Mouse (Mus musculus) midbrain, embryonic 14.5 days (tissue): ENCODE measurements around the gene Ndst2. TPM values are rescaled to one million over a fixed set of nuclear protein-coding genes. Genes with fewer than 3 reads are reported as not detected.

Experiments
- ATAC-seq: fragments of 200-750 bp; cut with Nextera tagmentation; 2 replicates; pipeline ENCODE4 v1.8.0; 2017; ENCODE audit warnings: moderate number of reproducible peaks, moderate library complexity; ENCODE audit not compliant: low FRiP score, low TSS enrichment
- DNase-seq: peaks from one replicate; pipeline ENCODE4 v3.0.0-alpha.2; 2015
- H3K27ac ChIP-seq: fragments of 300-500 bp; sonication (generic); replicated peaks from 2 replicates; pipeline ENCODE4 v1.5.1; 2014; ENCODE audit warnings: mild to moderate bottlenecking, low read depth, low read length, moderate library complexity
- H3K27me3 ChIP-seq: fragments of 300-500 bp; sonication (generic); 2 replicates; pipeline ENCODE4 v1.6.1; 2014; ENCODE audit warnings: low read length, control low read depth, mixed read lengths; ENCODE audit not compliant: control insufficient read depth, insufficient read depth
- H3K36me3 ChIP-seq: fragments of 300-500 bp; sonication (generic); 2 replicates; pipeline ENCODE4 v1.6.1; 2014; ENCODE audit warnings: low read length, control low read depth; ENCODE audit not compliant: control insufficient read depth, insufficient read depth
- H3K4me1 ChIP-seq: fragments of 300-500 bp; sonication (generic); 2 replicates; pipeline ENCODE4 v1.6.1; 2014; ENCODE audit warnings: mild to moderate bottlenecking, antibody characterized with exemption, low read length, control low read depth; ENCODE audit not compliant: control insufficient read depth, insufficient read depth
- H3K4me2 ChIP-seq: fragments of 300-500 bp; sonication (generic); 2 replicates; pipeline ENCODE4 v1.6.1; 2014; ENCODE audit warnings: mild to moderate bottlenecking, low read length, moderate library complexity
- H3K4me3 ChIP-seq: fragments of 300-500 bp; sonication (generic); replicated peaks from 2 replicates; pipeline ENCODE4 v1.5.1; 2014; ENCODE audit warnings: low read depth, low read length
- H3K9ac ChIP-seq: fragments of 300-500 bp; sonication (generic); replicated peaks from 2 replicates; pipeline ENCODE4 v1.6.1; 2014; ENCODE audit warnings: mild to moderate bottlenecking, low read length, moderate library complexity
- H3K9me3 ChIP-seq: fragments of 300-500 bp; sonication (generic); 2 replicates; pipeline ENCODE4 v1.6.1; 2016; ENCODE audit warnings: low read length, control low read depth, mixed read lengths; ENCODE audit not compliant: control insufficient read depth
- WGBS: fragments of 180-500 bp; shearing (Covaris S2); extraction: QIAGEN DNeasy Blood & Tissue Kit; methylation state at CpG from one replicate; pipeline ENCODE4 v1.1.7; 2014; 5-methylcytosine and 5-hydroxymethylcytosine counted together
- polyA plus RNA-seq: library from polyadenylated mRNA; unstranded; fragments of >200 nt; fragmentation: Nextera tagmentation; extraction: Ambion mirVana; gene quantifications from 2 replicates; pipeline ENCODE4 v1.2.1, GENCODE M21; 2014

Ndst2 gene
- polyA plus RNA-seq, 1 experiment from 2014 or later = 20.5 TPM

GRCm38 (mm10) chr14:20748388-20748787 is 14.0 kb upstream of the Ndst2 start:
- 82% methylated on average over 4 of the region's 4 CpGs for WGBS
- H3K4me2 ChIP-seq = no peak overlapping the region
- H3K36me3 ChIP-seq = peaks cover 35% of the 10 kb centered on the region
- DNase-seq (no peak), ATAC-seq (no peak)
- no peak overlapping the region for H3K27ac ChIP-seq
- no peaks in the 10 kb centered on the region for H3K9me3 ChIP-seq
- no peak overlapping the region for H3K9ac ChIP-seq
- H3K27me3 ChIP-seq = no peaks in the 10 kb centered on the region
- H3K4me3 ChIP-seq = no peak overlapping the region
- H3K4me1 ChIP-seq = no peaks in the 10 kb centered on the region

GRCm38 (mm10) chr14:20746935-20747334 is 12.6 kb upstream of the Ndst2 start:
- ATAC-seq (no peak), DNase-seq (no peak)
- Histone ChIP-seq H3K4me3 (no peak overlapping the region), H3K9ac (no peak overlapping the region), H3K4me2 (no peak overlapping the region), H3K36me3 (peaks cover 39% of the 10 kb centered on the region), H3K27me3 (no peaks in the 10 kb centered on the region), H3K9me3 (no peaks in the 10 kb centered on the region), H3K4me1 (no peaks in the 10 kb centered on the region), H3K27ac (no peak overlapping the region)
- WGBS = 90% methylated on average over 3 of the region's 3 CpGs

GRCm38 (mm10) chr14:20743614-20744013 is 9.3 kb upstream of the Ndst2 start:
- Histone ChIP-seq H3K27me3 (no peaks in the 10 kb centered on the region), H3K9ac (no peak overlapping the region), H3K9me3 (no peaks in the 10 kb centered on the region), H3K4me2 (no peak overlapping the region), H3K4me3 (no peak overlapping the region), H3K4me1 (no peaks in the 10 kb centered on the region), H3K27ac (no peak overlapping the region), H3K36me3 (peaks cover 63% of the 10 kb centered on the region)
- DNase-seq = no peak
- WGBS = 93% methylated on average over 3 of the region's 3 CpGs
- no peak for ATAC-seq

- H3K9ac ChIP-seq = no peak overlapping the region
- H3K27me3 ChIP-seq = no peaks in the 10 kb centered on the region
- H3K4me1 ChIP-seq = no peaks in the 10 kb centered on the region
- no peak overlapping the region for H3K27ac ChIP-seq
- 87% methylated on average over 9 of the region's 9 CpGs for WGBS
- DNase-seq = no peak
- H3K4me2 ChIP-seq = no peak overlapping the region
- H3K36me3 ChIP-seq = peaks cover 68% of the 10 kb centered on the region
- ATAC-seq = no peak
- no peaks in the 10 kb centered on the region for H3K9me3 ChIP-seq
- H3K4me3 ChIP-seq = no peak overlapping the region
Observed at GRCm38 (mm10) chr14:20741301-20741700, 6.9 kb upstream of the Ndst2 start.

GRCm38 (mm10) chr14:20738511-20738910 is 4.1 kb upstream of the Ndst2 start:
- peaks cover 2% of the 10 kb centered on the region for H3K4me1 ChIP-seq
- WGBS = 90% methylated on average over 8 of the region's 8 CpGs
- DNase-seq (no peak), ATAC-seq (no peak)
- no peak overlapping the region for H3K4me2 ChIP-seq
- H3K36me3 ChIP-seq = peaks cover 57% of the 10 kb centered on the region
- no peak overlapping the region for H3K4me3 ChIP-seq
- no peak overlapping the region for H3K9ac ChIP-seq
- H3K27ac ChIP-seq = no peak overlapping the region
- H3K27me3 ChIP-seq = no peaks in the 10 kb centered on the region
- no peaks in the 10 kb centered on the region for H3K9me3 ChIP-seq

GRCm38 (mm10) chr14:20737306-20737705 is 2.9 kb upstream of the Ndst2 start:
- peaks cover 7% of the 10 kb centered on the region for H3K4me1 ChIP-seq
- H3K9me3 ChIP-seq = no peaks in the 10 kb centered on the region
- DNase-seq = peak; percentile 57
- no peak overlapping the region for H3K9ac ChIP-seq
- no peak overlapping the region for H3K27ac ChIP-seq
- H3K4me3 ChIP-seq = no peak overlapping the region
- H3K4me2 ChIP-seq = no peak overlapping the region
- ATAC-seq = no peak
- WGBS = 37% methylated on average over 14 of the region's 14 CpGs
- H3K36me3 ChIP-seq = peaks cover 53% of the 10 kb centered on the region
- H3K27me3 ChIP-seq = no peaks in the 10 kb centered on the region

GRCm38 (mm10) chr14:20735892-20736390 is 1.6 kb upstream of the Ndst2 start:
- H3K27ac ChIP-seq = no peak overlapping the region
- 91% methylated on average over 13 of the region's 13 CpGs for WGBS
- DNase-seq (no peak), ATAC-seq (no peak)
- H3K4me1 ChIP-seq = peaks cover 7% of the 10 kb centered on the region
- no peak overlapping the region for H3K4me3 ChIP-seq
- H3K27me3 ChIP-seq = no peaks in the 10 kb centered on the region
- H3K9me3 ChIP-seq = no peaks in the 10 kb centered on the region
- no peak overlapping the region for H3K4me2 ChIP-seq
- H3K36me3 ChIP-seq = peaks cover 45% of the 10 kb centered on the region
- H3K9ac ChIP-seq = no peak overlapping the region

GRCm38 (mm10) chr14:20735052-20735451 is 690 bp upstream of the Ndst2 start:
- H3K4me2 ChIP-seq = peak overlapping the region; percentile 88; the same call in 1 of the 2 replicates
- peaks cover 42% of the 10 kb centered on the region for H3K36me3 ChIP-seq
- ATAC-seq (no peak), DNase-seq (no peak)
- no peaks in the 10 kb centered on the region for H3K9me3 ChIP-seq
- H3K4me3 ChIP-seq = 0 out of 2 replicates have a peak overlapping the region, but pooled peaks have one; percentile 73
- peaks cover 7% of the 10 kb centered on the region for H3K4me1 ChIP-seq
- H3K27ac ChIP-seq = no peak overlapping the region
- H3K9ac ChIP-seq = no peak overlapping the region
- WGBS = 74% methylated on average over 2 of the region's 2 CpGs
- H3K27me3 ChIP-seq = no peaks in the 10 kb centered on the region

GRCm38 (mm10) chr14:20733041-20733951 is 1.1 kb downstream of the Ndst2 start:
- Histone ChIP-seq H3K9me3 (no peaks in the 10 kb centered on the region), H3K27me3 (no peaks in the 10 kb centered on the region), H3K36me3 (peaks cover 42% of the 10 kb centered on the region), H3K4me2 (peak overlapping the region; percentile 88), H3K4me1 (peaks cover 7% of the 10 kb centered on the region), H3K27ac (no peak overlapping the region), H3K9ac (peak overlapping the region; percentile 92), H3K4me3 (peak overlapping the region; percentile 73)
- ATAC-seq (no peak), DNase-seq (no peak)
- WGBS = 53% methylated on average over 12 of the region's 12 CpGs
